Mouse (Mus musculus): Measurements from ENCODE around the gene Fam171a2.

DNA sequence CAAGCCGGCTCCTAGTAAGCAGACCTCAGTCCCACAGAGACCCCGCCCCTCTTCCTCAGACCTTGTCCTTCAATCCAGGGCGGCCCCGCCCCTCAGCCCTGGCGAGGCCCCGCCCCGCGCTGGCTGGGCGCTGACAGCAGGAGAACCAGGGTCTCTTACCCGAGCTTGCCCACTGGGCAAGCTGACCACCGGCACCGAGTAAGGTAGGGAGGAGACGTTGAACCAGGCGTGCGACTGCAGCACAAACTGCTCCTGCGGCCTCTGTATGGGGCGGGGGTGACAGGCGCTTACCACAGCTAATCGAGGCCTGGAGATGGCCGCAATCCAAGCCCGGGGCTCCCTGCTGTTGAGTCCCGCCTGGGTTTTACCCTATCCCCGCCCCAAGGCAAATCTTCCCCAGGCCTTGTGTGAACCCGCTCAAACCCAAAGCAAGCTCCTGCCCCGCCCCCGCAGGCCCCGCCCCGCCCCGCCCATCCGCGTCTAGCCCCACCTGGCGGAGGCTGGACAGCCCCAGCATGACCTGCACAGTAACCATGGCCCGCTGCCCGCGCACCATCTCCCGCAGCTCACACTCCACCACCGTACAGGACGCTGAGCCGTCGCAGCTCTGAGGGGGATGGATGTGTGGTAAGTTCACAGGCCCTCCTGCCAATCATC lies 8.4 kb upstream of the Fam171a2 start:
- TF ChIP-seq CTCF (IDR thresholded peaks at IDR 0.05; ENCODE audit: low read depth) (peak; percentile 73), EP300 (IDR thresholded peaks at IDR 0.05; ENCODE audit: low read depth) (no peak)

All from liver, embryonic 14.5 days (tissue).